Mouse (Mus musculus): ENCODE measurements around the gene Nhlh2. TPM values are rescaled to one million over a fixed set of nuclear protein-coding genes. Genes with fewer than 3 reads are reported as not detected.

The Nhlh2 gene
- total RNA-seq (2021), result under 1 TPM; 0.26 to 0.52 TPM
- long read RNA-seq, experiment 1, result 0 reads
- long read RNA-seq, experiment 2, partial matches to known transcripts, result 0 of 1 reads
- long read RNA-seq, experiment 2, other reads (novel, unspliced or antisense), result 0 of 1 reads

DNA sequence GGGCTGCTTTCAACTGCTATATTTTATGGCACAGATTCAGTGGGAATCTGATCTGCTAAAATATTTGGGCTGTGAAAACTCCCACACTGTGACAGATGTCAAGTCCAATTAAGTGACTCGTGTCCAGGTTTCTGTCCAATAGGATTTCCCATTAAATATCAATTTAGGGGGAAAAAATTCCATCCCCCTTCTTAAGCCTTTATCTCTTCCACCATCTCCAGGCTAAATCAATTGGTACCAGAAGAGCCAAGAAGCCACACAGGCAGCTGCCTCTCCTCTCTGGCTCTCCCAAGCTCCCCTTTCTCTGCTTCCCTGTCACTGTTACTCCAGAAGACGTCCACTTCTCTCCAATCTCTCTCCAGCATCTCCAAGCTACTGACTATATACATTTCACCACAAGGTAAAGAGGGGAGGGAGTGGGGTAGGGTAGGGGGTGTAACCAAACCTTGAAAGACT lies at the start of gene Nhlh2:
Gene Nhlh2, plus strand, starts transcription at position 151 of the 456 bp plus-strand sequence.
- H3K4me3 ChIP-seq, result no peak within 1 kb of the TSS
- H3K27ac ChIP-seq, result no peak within 1 kb of the TSS
- DNase-seq (ENCODE audit: extremely low spot score in 1 of 2, low spot score in 2 of 2), result no peak
- intact Hi-C loops (cut with DNase I), result no loop called here
- TF ChIP-seq CTCF (IDR thresholded peaks at IDR 0.05), result no peak

DNA sequence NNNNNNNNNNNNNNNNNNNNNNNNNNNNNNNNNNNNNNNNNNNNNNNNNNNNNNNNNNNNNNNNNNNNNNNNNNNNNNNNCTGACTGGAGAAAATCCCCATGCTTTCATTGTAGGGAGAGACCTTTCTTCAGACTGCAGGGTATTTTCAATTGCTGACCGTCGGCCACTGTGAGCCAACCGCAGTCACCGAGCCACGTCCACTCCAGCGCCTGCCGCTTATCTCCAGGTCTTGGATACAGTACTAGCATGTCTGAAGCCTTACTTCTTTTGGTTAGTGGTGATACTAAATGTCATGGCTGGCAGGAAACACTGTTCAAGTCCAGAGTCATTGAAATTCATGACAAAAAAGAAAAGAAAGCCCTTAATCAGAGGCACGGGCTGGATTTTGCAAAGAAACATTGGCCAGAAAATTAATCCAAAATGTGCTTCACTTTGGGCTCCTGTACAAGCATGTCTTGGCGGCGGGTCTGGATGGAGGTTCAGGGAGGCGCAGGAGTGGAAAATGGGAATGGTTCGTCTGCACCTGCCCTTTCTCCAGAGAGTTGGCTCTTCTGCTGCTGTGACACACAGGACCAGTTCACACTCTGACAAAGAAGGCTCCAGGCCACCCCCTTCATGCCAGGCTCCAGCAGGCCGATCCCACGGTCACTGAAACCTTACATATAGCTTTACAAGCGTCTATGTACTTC lies 48.6 kb upstream of the Nhlh2 start:
- TF ChIP-seq CTCF (IDR thresholded peaks at IDR 0.05), result no peak
- no peak overlapping the region for H3K27ac ChIP-seq
- no peak overlapping the region for H3K4me3 ChIP-seq
- intact Hi-C loops (cut with DNase I), result no loop called here
- no peak for DNase-seq (ENCODE audit: extremely low spot score in 1 of 2, low spot score in 2 of 2)

GRCm38 (mm10) chr3:101963501-101963900 lies 46.4 kb upstream of the Nhlh2 start:
- no peak for DNase-seq (ENCODE audit: extremely low spot score in 1 of 2, low spot score in 2 of 2)
- Histone ChIP-seq H3K4me3 (no peak overlapping the region), H3K27ac (no peak overlapping the region)
- intact Hi-C loops (cut with DNase I), result no loop called here
- no peak for TF ChIP-seq CTCF (IDR thresholded peaks at IDR 0.05)

GRCm38 (mm10) chr3:101964352-101964751 lies 45.5 kb upstream of the Nhlh2 start:
- no peak for DNase-seq (ENCODE audit: extremely low spot score in 1 of 2, low spot score in 2 of 2)
- Histone ChIP-seq H3K27ac (no peak overlapping the region), H3K4me3 (no peak overlapping the region)
- no peak for TF ChIP-seq CTCF (IDR thresholded peaks at IDR 0.05)
- intact Hi-C loops (cut with DNase I), result no loop called here

- DNase-seq (ENCODE audit: extremely low spot score in 1 of 2, low spot score in 2 of 2), result no peak
- TF ChIP-seq CTCF (IDR thresholded peaks at IDR 0.05), result no peak
Observed at GRCm38 (mm10) chr3:101966825-101967558, 42.9 kb upstream of the Nhlh2 start.

GRCm38 (mm10) chr3:101975337-101975736 lies 34.5 kb upstream of the Nhlh2 start:
- H3K27ac ChIP-seq, result no peak overlapping the region
- TF ChIP-seq CTCF (IDR thresholded peaks at IDR 0.05), result no peak
- intact Hi-C loops (cut with DNase I), result no loop called here
- no peak for DNase-seq (ENCODE audit: extremely low spot score in 1 of 2, low spot score in 2 of 2)
- no peak overlapping the region for H3K4me3 ChIP-seq

More at GRCm38 (mm10) chr3:101966825-101967558, 42.9 kb upstream of the Nhlh2 start:
- Histone ChIP-seq H3K4me3 (no peak overlapping the region), H3K27ac (no peak overlapping the region)
- intact Hi-C loops (cut with DNase I), result no loop called here

DNA sequence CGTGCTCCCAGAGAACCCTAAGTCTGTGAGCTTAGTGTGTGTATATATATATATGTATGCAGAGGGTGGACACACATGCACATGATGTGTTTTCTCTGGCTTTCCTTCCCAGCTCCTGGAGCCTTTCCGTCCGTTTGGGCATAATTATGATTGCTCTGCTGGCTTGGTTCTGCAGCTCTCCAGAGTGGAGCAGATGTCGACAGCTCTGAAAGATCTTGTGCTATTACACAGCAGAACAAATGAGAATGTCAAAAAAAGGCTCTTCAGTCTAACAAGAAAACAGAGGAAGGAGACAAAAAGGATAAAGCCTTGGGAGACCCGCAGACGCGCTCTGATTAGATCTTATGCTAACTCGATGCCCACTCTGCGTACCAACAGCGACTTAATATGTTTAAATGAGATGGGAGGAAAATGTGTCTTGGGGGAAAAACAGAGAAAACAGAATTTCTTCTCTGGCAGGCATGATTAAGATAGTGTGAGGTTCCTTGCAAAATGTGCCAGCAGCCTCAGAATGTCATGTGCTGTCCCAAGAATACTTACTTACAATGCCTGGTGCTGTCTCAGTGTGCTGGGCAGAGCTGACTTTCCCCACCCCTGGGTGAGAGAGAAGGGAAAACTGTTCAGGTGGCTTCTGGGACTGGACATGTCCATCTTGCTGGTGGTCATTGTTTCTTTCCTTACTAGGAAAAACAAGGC lies 31.4 kb upstream of the Nhlh2 start:
- Histone ChIP-seq H3K4me3 (no peak overlapping the region), H3K27ac (peak overlapping the region; percentile 40; the same call in 1 of the 2 replicates)
- intact Hi-C loops (cut with DNase I), result no loop called here
- no peak for TF ChIP-seq CTCF (IDR thresholded peaks at IDR 0.05)
- DNase-seq (ENCODE audit: extremely low spot score in 1 of 2, low spot score in 2 of 2), result no peak

DNA sequence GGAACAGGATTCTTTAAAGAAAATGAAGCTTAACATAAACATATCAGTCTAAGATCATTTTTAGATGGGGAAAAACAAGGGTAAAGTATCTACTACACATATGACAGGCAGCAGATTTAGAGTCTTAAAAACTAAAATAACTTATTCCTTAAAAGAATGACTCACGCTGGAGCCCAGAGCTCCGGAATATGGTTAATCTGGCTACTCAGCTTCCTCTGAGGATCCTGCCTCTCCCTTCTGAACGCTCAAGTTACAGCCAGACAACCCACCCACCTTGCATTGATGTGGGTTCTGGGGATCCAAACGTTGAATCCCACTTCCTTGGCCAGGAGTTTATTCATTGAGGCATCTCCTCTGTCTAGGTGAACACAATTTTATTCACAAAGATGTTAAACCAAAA lies 26.0 kb upstream of the Nhlh2 start:
- DNase-seq (ENCODE audit: extremely low spot score in 1 of 2, low spot score in 2 of 2), result no peak
- no peak for TF ChIP-seq CTCF (IDR thresholded peaks at IDR 0.05)
- no peak overlapping the region for H3K4me3 ChIP-seq
- intact Hi-C loops (cut with DNase I), result no loop called here
- no peak overlapping the region for H3K27ac ChIP-seq

DNA sequence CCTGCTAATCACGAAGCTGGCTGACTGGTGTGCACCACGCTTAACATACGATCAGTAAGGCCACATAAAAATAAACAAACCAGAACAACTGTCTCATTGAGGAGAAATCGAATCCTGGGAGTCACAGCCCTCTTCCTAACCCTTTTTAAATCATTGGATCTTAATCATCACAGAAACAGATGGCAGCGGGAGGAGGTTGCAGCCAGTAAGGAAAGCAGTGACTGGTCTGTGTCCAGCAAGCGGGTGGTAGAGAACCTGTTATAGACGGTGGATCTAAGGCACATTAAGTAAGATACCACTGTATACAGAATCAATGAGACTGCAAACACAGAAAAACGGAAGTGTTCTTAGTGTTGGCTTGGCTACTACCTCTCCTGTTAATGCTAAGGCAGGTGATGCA lies 24.2 kb upstream of the Nhlh2 start:
- intact Hi-C loops (cut with DNase I), result no loop called here
- no peak for DNase-seq (ENCODE audit: extremely low spot score in 1 of 2, low spot score in 2 of 2)
- Histone ChIP-seq H3K27ac (no peak overlapping the region), H3K4me3 (no peak overlapping the region)
- TF ChIP-seq CTCF (IDR thresholded peaks at IDR 0.05), result no peak

DNA sequence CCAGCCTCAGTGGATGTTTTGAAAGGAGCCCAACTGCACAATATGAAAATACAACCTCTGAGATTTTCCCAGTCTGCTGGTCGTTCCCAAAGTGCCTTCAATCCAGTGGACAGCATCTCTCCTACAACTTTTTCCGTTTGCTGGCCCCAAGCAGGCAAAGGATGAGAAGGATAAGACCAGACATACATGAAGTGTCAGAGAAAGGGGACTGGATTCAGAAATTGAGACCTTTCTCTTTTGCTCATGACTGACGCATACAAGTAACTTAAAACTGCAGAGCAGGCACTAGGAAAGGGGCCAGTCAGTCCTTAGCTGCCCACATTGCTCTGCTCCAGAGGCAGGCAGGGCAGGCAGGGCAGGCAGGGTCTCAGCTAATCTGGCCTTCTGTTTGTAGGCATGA lies 19.7 kb upstream of the Nhlh2 start:
- no peak overlapping the region for H3K4me3 ChIP-seq
- no peak for DNase-seq (ENCODE audit: extremely low spot score in 1 of 2, low spot score in 2 of 2)
- TF ChIP-seq CTCF (IDR thresholded peaks at IDR 0.05), result no peak
- intact Hi-C loops (cut with DNase I), result no loop called here
- no peak overlapping the region for H3K27ac ChIP-seq

DNA sequence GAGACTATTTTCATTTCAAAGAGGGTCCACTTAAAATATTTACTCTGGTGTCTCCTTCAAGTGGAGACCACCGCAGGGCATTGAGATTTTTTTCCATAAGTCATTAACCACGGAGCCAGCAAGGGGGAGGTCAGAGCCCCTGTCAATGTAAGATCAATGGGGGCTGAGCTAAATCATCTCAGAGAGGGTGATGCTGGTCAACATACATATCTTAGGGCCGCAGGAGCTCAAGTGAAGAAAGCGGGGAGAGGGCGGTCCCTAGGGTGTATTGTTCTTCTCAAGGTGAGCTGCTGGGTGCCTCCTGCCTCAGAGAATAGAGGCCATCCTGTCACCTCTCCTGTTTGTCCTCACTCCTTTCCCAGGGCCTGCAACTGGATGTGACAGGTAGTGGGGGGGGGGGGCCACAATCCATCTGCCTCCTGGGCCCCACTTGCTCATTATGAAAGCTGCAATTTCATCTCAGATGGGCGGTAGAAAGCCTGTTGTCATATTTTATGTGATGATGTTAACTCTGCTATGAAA lies 18.8 kb upstream of the Nhlh2 start:
- H3K27ac ChIP-seq, result no peak overlapping the region
- DNase-seq (ENCODE audit: extremely low spot score in 1 of 2, low spot score in 2 of 2), result no peak
- no peak for TF ChIP-seq CTCF (IDR thresholded peaks at IDR 0.05)
- intact Hi-C loops (cut with DNase I), result no loop called here
- no peak overlapping the region for H3K4me3 ChIP-seq

DNA sequence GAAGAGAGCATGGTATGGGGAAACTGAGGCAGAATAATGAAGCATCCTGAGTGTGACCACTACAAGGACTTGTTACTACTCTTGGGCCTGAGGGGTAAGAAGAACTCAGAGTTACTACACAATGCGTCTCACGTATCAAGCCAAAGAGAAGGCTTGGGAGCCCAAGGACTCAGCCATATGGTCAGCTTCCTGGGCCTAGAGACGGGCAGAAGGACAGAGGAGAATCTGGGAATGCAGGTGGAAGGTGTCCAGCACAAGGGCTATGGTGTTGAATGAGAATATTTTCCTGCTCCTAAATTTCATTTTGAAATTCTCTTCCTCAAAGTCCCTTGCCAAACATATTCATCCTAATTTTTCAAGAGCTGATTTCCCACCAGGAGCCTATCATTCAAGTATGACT lies 12.0 kb upstream of the Nhlh2 start:
- no peak overlapping the region for H3K27ac ChIP-seq
- no peak for DNase-seq (ENCODE audit: extremely low spot score in 1 of 2, low spot score in 2 of 2)
- no peak for TF ChIP-seq CTCF (IDR thresholded peaks at IDR 0.05)
- no peak overlapping the region for H3K4me3 ChIP-seq
- intact Hi-C loops (cut with DNase I), result no loop called here
